Mouse (Mus musculus): ENCODE measurements around the gene Dhx34. TPM values are rescaled to one million over a fixed set of nuclear protein-coding genes. Genes with fewer than 3 reads are reported as not detected.

Gene Dhx34
- polyA plus RNA-seq, 1 experiment: 26.2 TPM

DNA sequence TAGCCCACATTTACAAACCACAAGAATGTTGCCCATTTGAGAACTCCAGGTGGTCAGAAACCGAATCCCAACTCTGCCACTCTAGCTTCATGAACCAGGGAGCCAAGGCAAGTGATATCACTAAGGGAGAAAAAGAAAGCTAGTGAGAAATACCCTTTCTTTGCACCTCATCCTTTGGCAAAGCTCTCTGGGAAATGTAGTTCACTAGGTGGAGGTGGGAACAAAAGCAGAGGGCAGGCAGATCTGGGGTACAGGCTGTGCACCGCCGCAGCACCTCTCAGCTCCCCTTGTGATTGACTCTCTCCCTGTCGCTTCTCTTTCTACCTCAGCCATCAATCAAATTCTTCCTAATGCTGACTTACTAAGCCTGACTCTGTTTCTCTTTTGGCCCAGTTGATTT lies 43.7 kb downstream of the Dhx34 start:
- Histone ChIP-seq H3K36me3 (ENCODE audit: control insufficient read depth, insufficient read depth, low read length) (no peaks in the 10 kb centered on the region), H3K27ac (ENCODE audit: control insufficient read depth, insufficient read depth, low read depth, low read length) (no peak overlapping the region), H3K4me3 (ENCODE audit: control insufficient read depth, low read depth, low read length) (no peak overlapping the region), H3K27me3 (ENCODE audit: control insufficient read depth, insufficient read depth, low read length) (no peaks in the 10 kb centered on the region), H3K4me1 (ENCODE audit: control insufficient read depth, insufficient read depth, low read length) (peaks cover 10% of the 10 kb centered on the region; the same call in 1 of the 2 replicates)
- TF ChIP-seq CTCF (IDR thresholded peaks at IDR 0.05; ENCODE audit: control insufficient read depth, insufficient read depth, insufficient replicate concordance, low read depth, low read length) (no peak), POLR2A (IDR thresholded peaks at IDR 0.05; ENCODE audit: control insufficient read depth, low read depth, low read length) (no peak)

DNA sequence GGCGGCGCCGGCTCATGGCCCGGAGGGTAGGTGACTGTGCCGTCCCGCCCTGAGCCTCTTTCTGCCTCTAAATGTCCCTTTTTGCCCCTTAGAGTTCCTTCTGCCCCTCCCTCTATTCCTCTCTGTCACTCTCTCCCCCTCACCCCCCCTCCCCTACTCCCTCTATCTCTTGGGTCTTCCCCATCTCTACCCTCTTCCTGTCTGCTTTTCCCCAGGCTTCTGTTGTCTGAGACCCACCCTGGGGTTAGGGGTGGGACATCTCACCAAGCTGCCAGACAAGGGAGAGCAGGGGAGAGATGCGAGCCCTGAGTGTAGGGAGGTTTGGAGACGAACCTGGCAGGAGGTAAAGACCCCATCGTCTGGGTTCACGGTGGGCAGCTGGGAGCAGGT lies 46.3 kb downstream of the Dhx34 start:
- Histone ChIP-seq H3K4me1 (ENCODE audit: control insufficient read depth, insufficient read depth, low read length) (peaks cover 10% of the 10 kb centered on the region; the same call in 1 of the 2 replicates), H3K36me3 (ENCODE audit: control insufficient read depth, insufficient read depth, low read length) (no peaks in the 10 kb centered on the region), H3K27ac (ENCODE audit: control insufficient read depth, insufficient read depth, low read depth, low read length) (no peak overlapping the region), H3K4me3 (ENCODE audit: control insufficient read depth, low read depth, low read length) (peak overlapping the region; percentile 62), H3K27me3 (ENCODE audit: control insufficient read depth, insufficient read depth, low read length) (no peaks in the 10 kb centered on the region)
- no peak for TF ChIP-seq CTCF (IDR thresholded peaks at IDR 0.05; ENCODE audit: control insufficient read depth, insufficient read depth, insufficient replicate concordance, low read depth, low read length)

DNA sequence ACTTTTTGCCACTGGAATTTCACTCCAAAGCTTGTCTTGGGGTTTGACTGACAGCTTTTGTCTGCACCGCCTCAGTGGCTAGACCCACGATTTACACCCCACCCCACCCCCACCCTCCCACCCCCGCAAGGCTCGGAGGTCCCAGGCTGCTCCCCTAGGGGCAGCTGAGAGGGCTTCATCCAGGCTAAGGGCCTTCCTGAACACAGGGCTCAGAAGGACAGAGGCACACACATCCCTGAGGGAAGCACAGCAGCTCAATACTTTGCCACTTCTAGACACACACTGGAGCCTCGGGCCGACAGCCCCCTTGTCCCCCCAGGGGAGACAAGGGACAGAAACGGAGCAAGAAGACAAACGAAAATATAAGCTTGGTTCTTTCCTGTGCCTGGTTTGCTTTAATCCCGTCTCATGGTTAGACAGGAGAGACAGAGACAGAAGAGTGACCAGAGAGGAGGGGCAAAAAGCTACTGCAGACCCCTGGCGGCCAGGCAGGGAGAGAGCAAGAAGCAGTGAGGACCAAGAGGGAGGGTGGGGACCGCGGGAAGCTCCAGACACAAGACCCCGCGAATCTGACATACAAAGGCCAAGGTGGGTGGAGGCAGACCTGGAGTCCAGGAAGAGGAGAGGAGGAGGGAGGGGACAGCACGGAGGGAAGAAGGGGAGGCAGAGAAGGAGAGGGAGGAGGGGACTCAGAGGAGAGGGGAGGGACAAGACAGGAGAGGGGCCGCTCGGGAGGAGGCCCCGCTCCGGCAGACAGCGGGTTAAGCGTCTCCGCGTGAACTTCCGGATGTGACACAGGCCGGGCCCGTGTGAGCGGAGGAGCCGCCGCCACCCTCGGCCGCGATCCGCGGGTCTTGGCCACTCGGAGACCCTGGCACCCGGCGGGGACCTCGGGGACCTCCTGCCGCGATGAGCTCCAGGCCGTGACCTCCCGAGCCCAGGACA lies 47.0 kb downstream of the Dhx34 start, which contains the start of gene Meis3:
Gene Meis3, plus strand, starts transcription at position 494 of the 945 bp plus-strand sequence.
- H3K27ac ChIP-seq (ENCODE audit: control insufficient read depth, insufficient read depth, low read depth, low read length): no peak within 1 kb of the TSS
- H3K4me1 ChIP-seq (ENCODE audit: control insufficient read depth, insufficient read depth, low read length): peaks cover 10% of the 10 kb centered on the region; the same call in 1 of the 2 replicates
- no peak for TF ChIP-seq POLR2A (IDR thresholded peaks at IDR 0.05; ENCODE audit: control insufficient read depth, low read depth, low read length)
- peak; percentile 19; the same call in 1 of the 2 replicates for TF ChIP-seq CTCF (IDR thresholded peaks at IDR 0.05; ENCODE audit: control insufficient read depth, insufficient read depth, insufficient replicate concordance, low read depth, low read length)
- H3K4me3 ChIP-seq (ENCODE audit: control insufficient read depth, low read depth, low read length): peak within 1 kb of the TSS; percentile 62
- H3K36me3 ChIP-seq (ENCODE audit: control insufficient read depth, insufficient read depth, low read length): no peaks in the 10 kb centered on the region
- no peaks in the 10 kb centered on the region for H3K27me3 ChIP-seq (ENCODE audit: control insufficient read depth, insufficient read depth, low read length)

DNA sequence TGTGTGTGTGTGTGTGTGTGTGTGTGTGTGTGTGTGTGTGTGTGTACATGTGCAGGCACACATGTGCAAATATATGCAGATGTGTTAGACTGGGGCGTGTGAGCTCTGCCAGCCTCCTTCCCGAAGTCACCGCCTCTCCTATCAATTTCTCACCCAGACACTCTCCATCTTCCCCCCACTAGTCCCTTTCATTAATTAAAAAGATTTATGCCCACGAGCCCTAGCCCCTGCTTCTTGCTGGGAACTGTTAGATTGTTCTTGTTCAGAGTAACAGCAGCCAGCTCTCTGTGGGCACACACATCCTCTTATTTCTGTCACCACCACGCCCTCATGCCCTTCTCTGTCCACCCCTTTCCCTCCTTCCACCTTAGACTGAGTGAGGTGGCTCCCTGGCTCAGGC lies 48.7 kb downstream of the Dhx34 start:
- Histone ChIP-seq H3K27me3 (ENCODE audit: control insufficient read depth, insufficient read depth, low read length) (no peaks in the 10 kb centered on the region), H3K36me3 (ENCODE audit: control insufficient read depth, insufficient read depth, low read length) (no peaks in the 10 kb centered on the region), H3K27ac (ENCODE audit: control insufficient read depth, insufficient read depth, low read depth, low read length) (no peak overlapping the region), H3K4me1 (ENCODE audit: control insufficient read depth, insufficient read depth, low read length) (peaks cover 10% of the 10 kb centered on the region; the same call in 1 of the 2 replicates), H3K4me3 (ENCODE audit: control insufficient read depth, low read depth, low read length) (no peak overlapping the region)
- no peak for TF ChIP-seq CTCF (IDR thresholded peaks at IDR 0.05; ENCODE audit: control insufficient read depth, insufficient read depth, insufficient replicate concordance, low read depth, low read length)
- TF ChIP-seq POLR2A (IDR thresholded peaks at IDR 0.05; ENCODE audit: control insufficient read depth, low read depth, low read length): no peak

DNA sequence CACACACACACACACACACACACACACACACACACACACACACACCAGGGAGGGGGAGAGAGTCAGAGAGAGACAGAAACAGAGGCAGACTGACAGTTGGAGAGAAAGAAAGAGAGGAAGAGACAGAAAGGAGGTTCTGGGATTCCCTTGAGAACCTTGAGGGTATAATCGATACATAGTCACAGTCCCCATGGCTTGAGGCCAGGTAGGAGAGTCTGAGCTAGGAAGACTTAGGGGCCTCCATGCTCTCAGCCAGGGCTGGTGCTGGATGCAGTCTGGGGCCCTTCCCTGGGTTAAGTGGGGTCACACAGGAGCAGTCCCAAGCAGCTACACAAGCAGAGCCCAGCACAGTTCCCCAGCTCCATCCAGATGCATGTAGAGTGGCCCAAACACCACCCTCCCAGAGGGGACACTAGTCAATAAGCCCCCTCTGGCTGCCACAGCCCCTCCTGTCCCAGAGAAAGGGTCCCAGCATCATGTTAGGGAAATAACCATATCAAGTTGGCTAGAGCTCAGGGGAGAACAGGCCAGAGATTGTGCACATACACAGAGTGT lies 49.2 kb downstream of the Dhx34 start:
- TF ChIP-seq CTCF (IDR thresholded peaks at IDR 0.05; ENCODE audit: control insufficient read depth, insufficient read depth, insufficient replicate concordance, low read depth, low read length) (no peak), POLR2A (IDR thresholded peaks at IDR 0.05; ENCODE audit: control insufficient read depth, low read depth, low read length) (no peak)
- H3K27ac ChIP-seq (ENCODE audit: control insufficient read depth, insufficient read depth, low read depth, low read length): no peak overlapping the region
- no peaks in the 10 kb centered on the region for H3K36me3 ChIP-seq (ENCODE audit: control insufficient read depth, insufficient read depth, low read length)
- no peaks in the 10 kb centered on the region for H3K27me3 ChIP-seq (ENCODE audit: control insufficient read depth, insufficient read depth, low read length)
- H3K4me3 ChIP-seq (ENCODE audit: control insufficient read depth, low read depth, low read length): no peak overlapping the region
- H3K4me1 ChIP-seq (ENCODE audit: control insufficient read depth, insufficient read depth, low read length): peaks cover 10% of the 10 kb centered on the region; the same call in 1 of the 2 replicates

DNA sequence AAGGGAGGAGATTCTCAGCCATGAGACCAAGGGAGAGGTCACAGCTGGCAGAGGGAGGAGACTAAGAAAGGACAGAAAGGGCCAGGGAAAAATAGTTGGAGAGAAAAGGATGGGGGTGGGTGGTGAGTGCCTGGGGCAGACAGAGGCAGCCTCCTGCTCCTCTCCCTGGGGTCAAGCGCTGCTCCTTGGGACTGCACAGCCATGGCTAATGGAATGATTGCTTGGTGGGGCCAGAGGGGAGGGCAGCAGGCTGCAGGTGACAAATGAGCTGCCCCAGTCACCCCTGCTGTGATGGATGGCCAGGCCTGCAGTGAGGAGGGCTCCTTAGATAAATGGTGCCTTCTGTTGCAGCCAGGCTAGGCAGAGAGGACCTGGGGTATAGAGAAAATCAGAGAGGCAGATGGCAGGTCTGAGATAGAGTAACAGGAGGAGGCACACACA lies 49.7 kb downstream of the Dhx34 start:
- Histone ChIP-seq H3K4me3 (ENCODE audit: control insufficient read depth, low read depth, low read length) (no peak overlapping the region), H3K4me1 (ENCODE audit: control insufficient read depth, insufficient read depth, low read length) (peaks cover 10% of the 10 kb centered on the region; the same call in 1 of the 2 replicates), H3K27me3 (ENCODE audit: control insufficient read depth, insufficient read depth, low read length) (no peaks in the 10 kb centered on the region), H3K27ac (ENCODE audit: control insufficient read depth, insufficient read depth, low read depth, low read length) (no peak overlapping the region), H3K36me3 (ENCODE audit: control insufficient read depth, insufficient read depth, low read length) (no peaks in the 10 kb centered on the region)
- TF ChIP-seq POLR2A (IDR thresholded peaks at IDR 0.05; ENCODE audit: control insufficient read depth, low read depth, low read length): no peak
- TF ChIP-seq CTCF (IDR thresholded peaks at IDR 0.05; ENCODE audit: control insufficient read depth, insufficient read depth, insufficient replicate concordance, low read depth, low read length): no peak

DNA sequence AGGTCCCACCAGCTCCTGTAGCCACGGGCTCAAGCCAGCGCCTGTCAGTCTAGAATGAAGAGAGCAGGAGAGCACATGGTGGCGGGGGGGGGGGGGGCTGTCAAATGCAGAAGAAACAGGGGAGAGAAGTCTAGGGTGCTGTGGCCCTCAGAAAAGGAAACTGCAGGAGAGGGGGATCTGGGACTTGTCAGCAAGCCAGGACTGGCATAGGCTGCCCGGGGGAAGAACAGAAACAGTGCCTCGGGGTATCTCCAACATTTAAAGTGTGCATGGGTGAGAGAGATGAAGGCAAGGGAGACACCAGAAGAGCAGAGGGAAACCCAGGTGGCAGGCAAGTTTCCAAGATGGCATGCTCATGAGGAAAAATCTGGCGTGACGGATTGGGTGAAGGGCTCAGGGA lies 59.8 kb downstream of the Dhx34 start:
- TF ChIP-seq POLR2A (IDR thresholded peaks at IDR 0.05; ENCODE audit: control insufficient read depth, low read depth, low read length) (no peak), CTCF (IDR thresholded peaks at IDR 0.05; ENCODE audit: control insufficient read depth, insufficient read depth, insufficient replicate concordance, low read depth, low read length) (no peak)
- Histone ChIP-seq H3K27ac (ENCODE audit: control insufficient read depth, insufficient read depth, low read depth, low read length) (no peak overlapping the region), H3K27me3 (ENCODE audit: control insufficient read depth, insufficient read depth, low read length) (no peaks in the 10 kb centered on the region), H3K4me3 (ENCODE audit: control insufficient read depth, low read depth, low read length) (no peak overlapping the region), H3K36me3 (ENCODE audit: control insufficient read depth, insufficient read depth, low read length) (no peaks in the 10 kb centered on the region), H3K4me1 (ENCODE audit: control insufficient read depth, insufficient read depth, low read length) (peaks cover 5% of the 10 kb centered on the region)

Measured in testis, adult 2 months (tissue).